1 mouse cellular context compared by ENCODE assay signal in genomic region chr11:116869641-116870040, GRCm38 (mm10).
TF ChIP-seq lines count a peak whose summit lies in the region.

No protein-coding gene starts in this region.

TF ChIP-seq in CH12.LX, 34 proteins besides CTCF, POLR2A, EP300 and RAD21:
- TF ChIP-seq TCF12 (IDR thresholded peaks at IDR 0.05; ENCODE audit: low read depth, low read length): 0 out of 2 replicates have a peak, but pooled peaks have one; percentile 29
- no peak for TF ChIP-seq MYC (IDR thresholded peaks at IDR 0.05; ENCODE audit: low read depth, low read length)
- peak; percentile 50; the same call in 1 of the 2 replicates for TF ChIP-seq IRF4 (IDR thresholded peaks at IDR 0.05; ENCODE audit: low read depth, low read length)
- TF ChIP-seq CHD2 (IDR thresholded peaks at IDR 0.05; ENCODE audit: low read length): peak; percentile 53; the same call in 1 of the 2 replicates
- no peak for TF ChIP-seq NRF1 (IDR thresholded peaks at IDR 0.05; ENCODE audit: low read depth, low read length)
- no peak for TF ChIP-seq MXI1 (IDR thresholded peaks at IDR 0.05; ENCODE audit: low read depth, low read length)
- peak; percentile 57 for TF ChIP-seq JUN (IDR thresholded peaks at IDR 0.05; ENCODE audit: insufficient read depth, low read depth, low read length)
- no peak for TF ChIP-seq MAFK (IDR thresholded peaks at IDR 0.05; ENCODE audit: insufficient replicate concordance, low read length)
- no peak for TF ChIP-seq MAX (IDR thresholded peaks at IDR 0.05; ENCODE audit: low read length)
- 0 out of 2 replicates have a peak, but pooled peaks have one; percentile 32 for TF ChIP-seq MAZ (IDR thresholded peaks at IDR 0.05; ENCODE audit: low read depth, low read length)
- 0 out of 2 replicates have a peak, but pooled peaks have one; percentile 38 for TF ChIP-seq JUND (conservative IDR thresholded peaks at IDR 0.05; ENCODE audit: low read depth, low read length)
- TF ChIP-seq BHLHE40 (IDR thresholded peaks at IDR 0.05; ENCODE audit: low read depth, low read length): peak; percentile 25; the same call in 1 of the 2 replicates
- TF ChIP-seq MEF2A (IDR thresholded peaks at IDR 0.05; ENCODE audit: borderline replicate concordance, low read depth, low read length): peak; percentile 79
